Mouse (Mus musculus): ENCODE data around the gene Upf1.

Gene Upf1

GRCm38 (mm10) chr8:70359411-70359810 is 6.3 kb upstream of the Upf1 start:
- DNase-seq (ENCODE audit: low spot score in 2 of 2) = peak in 1 of 2 experiments; percentile 55

GRCm38 (mm10) chr8:70356111-70356510 is 3.0 kb upstream of the Upf1 start:
- no peak for DNase-seq (ENCODE audit: low spot score in 2 of 2)

GRCm38 (mm10) chr8:70354004-70354403 is 926 bp upstream of the Upf1 start:
- peak in 1 of 2 experiments; percentile 52 for DNase-seq (ENCODE audit: low spot score in 2 of 2)

GRCm38 (mm10) chr8:70352657-70353151 is 374 bp downstream of the Upf1 start:
- peak in 1 of 2 experiments; percentile 57 for DNase-seq (ENCODE audit: low spot score in 2 of 2)

- peak in 1 of 2 experiments; percentile 48 for DNase-seq (ENCODE audit: low spot score in 2 of 2)
Measured at GRCm38 (mm10) chr8:70352000-70352384, 1.1 kb downstream of the Upf1 start.

- peak in 1 of 2 experiments; percentile 30 for DNase-seq (ENCODE audit: low spot score in 2 of 2)
Measured at GRCm38 (mm10) chr8:70351035-70351999, 1.8 kb downstream of the Upf1 start.

GRCm38 (mm10) chr8:70347860-70348420 is 5.1 kb downstream of the Upf1 start:
- DNase-seq (ENCODE audit: low spot score in 2 of 2) = no peak

GRCm38 (mm10) chr8:70347443-70347842 is 5.6 kb downstream of the Upf1 start:
- DNase-seq (ENCODE audit: low spot score in 2 of 2) = no peak

GRCm38 (mm10) chr8:70344279-70344678 is 8.8 kb downstream of the Upf1 start:
- DNase-seq (ENCODE audit: low spot score in 2 of 2) = peak in 1 of 2 experiments; percentile 16

- peak in 1 of 2 experiments; percentile 64 for DNase-seq (ENCODE audit: low spot score in 2 of 2)
Measured at GRCm38 (mm10) chr8:70343696-70344095, 9.4 kb downstream of the Upf1 start.

GRCm38 (mm10) chr8:70343076-70343475 is 10.0 kb downstream of the Upf1 start:
- no peak for DNase-seq (ENCODE audit: low spot score in 2 of 2)

- DNase-seq (ENCODE audit: low spot score in 2 of 2) = no peak
Measured at GRCm38 (mm10) chr8:70342007-70342406, 11.1 kb downstream of the Upf1 start.

GRCm38 (mm10) chr8:70340659-70341058 is 12.4 kb downstream of the Upf1 start:
- DNase-seq (ENCODE audit: low spot score in 2 of 2) = no peak

- no peak for DNase-seq (ENCODE audit: low spot score in 2 of 2)
Measured at GRCm38 (mm10) chr8:70338931-70339330, 14.1 kb downstream of the Upf1 start.

- no peak for DNase-seq (ENCODE audit: low spot score in 2 of 2)
Measured at GRCm38 (mm10) chr8:70332878-70333202, 20.2 kb downstream of the Upf1 start.

GRCm38 (mm10) chr8:70332070-70332877 is 20.8 kb downstream of the Upf1 start:
- DNase-seq (ENCODE audit: low spot score in 2 of 2) = peak; percentile 76 to 87

- no peak for DNase-seq (ENCODE audit: low spot score in 2 of 2)
Measured at GRCm38 (mm10) chr8:70331526-70331925, 21.6 kb downstream of the Upf1 start.

GRCm38 (mm10) chr8:70330741-70331364 is 22.2 kb downstream of the Upf1 start:
- DNase-seq (ENCODE audit: low spot score in 2 of 2) = peak; percentile 82 to 85

GRCm38 (mm10) chr8:70329835-70330740 is 23.0 kb downstream of the Upf1 start:
- DNase-seq (ENCODE audit: low spot score in 2 of 2) = peak; percentile 56 to 67

- DNase-seq (ENCODE audit: low spot score in 2 of 2) = no peak
Measured at GRCm38 (mm10) chr8:70329124-70329834, 23.8 kb downstream of the Upf1 start, which contains the start of gene Gdf1. Gene Gdf1 (plus strand): TSS chr8:70329817.

All from right cerebral cortex, postnatal 10 days (tissue).